Mouse (Mus musculus) heart, adult 2 months (tissue): Measurements from ENCODE around the gene Zfhx3.

Experiments used
- CTCF ChIP-seq: fragments of 200-600 bp; IDR thresholded peaks from 2 replicates; pipeline ENCODE4 v1.8.1; 2022; ENCODE audit warnings: antibody characterized with exemption, mild to moderate bottlenecking, moderate library complexity
- EP300 ChIP-seq: fragments of 200-500 bp; IDR thresholded peaks from 2 replicates; pipeline ENCODE4 v1.6.1; 2011; ENCODE audit warnings: low read depth, low read length, control low read depth; ENCODE audit not compliant: insufficient read depth
- POLR2A ChIP-seq: fragments of 200-500 bp; IDR thresholded peaks from 2 replicates; pipeline ENCODE4 v1.6.1; 2011; ENCODE audit warnings: mild to moderate bottlenecking, low read depth, low read length, control low read depth; ENCODE audit not compliant: insufficient read depth

- TF ChIP-seq CTCF = no peak
- no peak for TF ChIP-seq POLR2A
- TF ChIP-seq EP300 = no peak
Observed at GRCm38 (mm10) chr8:108301654-108302053, 359.2 kb downstream of the Zfhx3 start.
